Mouse (Mus musculus) brain, adult 2 months (tissue): ENCODE measurements at regions not wholly inside any gene's neighbourhood (a gene's known extent, or its start where the extent isn't known, plus 50 kb on each side); places are given as distances from the start of the nearest gene placed in this dataset.

Experiments used
- DNase-seq: peaks from one replicate; pipeline ENCODE4 v3.0.0; 2011; ENCODE audit warnings: low read depth, low spot score

DNA sequence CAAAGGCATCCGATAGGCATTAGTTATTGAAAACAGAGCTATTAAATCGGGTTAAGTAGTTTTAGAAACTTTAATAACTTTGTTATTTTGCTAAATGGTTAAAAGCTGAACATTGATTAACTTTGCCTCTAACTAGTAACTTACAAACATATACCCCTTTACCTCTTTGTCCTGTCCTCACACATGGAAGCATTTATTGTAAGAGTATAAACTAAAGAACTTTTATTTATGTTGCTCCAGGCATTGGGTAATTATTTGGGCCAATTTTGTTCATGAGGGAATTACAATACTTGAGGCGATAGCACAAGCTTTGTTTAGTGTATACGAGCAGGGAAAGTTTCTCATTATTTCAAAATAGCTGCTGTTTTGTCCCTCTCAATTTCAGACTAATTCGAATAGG is 328.4 kb upstream of the Gm9008 start:
- DNase-seq: no peak

DNA sequence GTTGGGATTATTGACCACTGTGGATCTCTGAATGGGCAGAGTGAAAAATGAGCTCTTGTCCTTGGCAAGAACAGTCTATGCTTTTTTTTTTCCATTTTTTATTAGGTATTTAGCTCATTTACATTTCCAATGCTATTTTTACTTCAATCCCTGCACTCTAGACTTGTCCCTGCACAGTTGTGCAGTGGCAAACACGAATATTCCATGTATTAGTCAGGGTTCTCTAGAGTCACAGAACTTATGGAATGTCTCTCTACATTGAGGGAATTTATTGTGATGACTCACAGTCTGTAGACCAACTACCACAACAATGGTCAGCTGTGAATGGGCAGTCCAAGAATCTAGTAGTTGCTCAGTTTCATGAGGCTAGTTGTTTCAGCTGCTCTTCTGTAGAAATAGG is 305.4 kb upstream of the Gm9008 start:
- DNase-seq: no peak

DNA sequence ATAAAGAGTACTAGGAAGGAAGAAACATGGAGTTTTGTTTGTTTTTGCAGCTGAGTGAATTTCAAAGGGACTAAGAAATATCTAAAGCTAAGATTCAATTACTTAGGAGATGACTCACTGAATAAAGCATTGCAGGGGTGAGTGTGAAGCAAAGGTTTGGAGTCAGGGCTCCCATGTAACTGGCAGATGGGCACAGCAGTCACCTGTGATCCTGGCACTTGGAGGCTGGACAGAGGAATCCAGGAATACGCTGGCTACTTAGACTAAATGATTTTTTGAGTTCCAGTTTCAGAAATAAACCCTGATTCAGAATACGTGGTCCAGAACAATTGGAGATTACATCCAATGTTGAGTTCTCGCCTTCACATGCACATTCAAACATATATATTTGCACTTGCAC is 282.6 kb upstream of the Gm9008 start:
- DNase-seq: peak; percentile 87

DNA sequence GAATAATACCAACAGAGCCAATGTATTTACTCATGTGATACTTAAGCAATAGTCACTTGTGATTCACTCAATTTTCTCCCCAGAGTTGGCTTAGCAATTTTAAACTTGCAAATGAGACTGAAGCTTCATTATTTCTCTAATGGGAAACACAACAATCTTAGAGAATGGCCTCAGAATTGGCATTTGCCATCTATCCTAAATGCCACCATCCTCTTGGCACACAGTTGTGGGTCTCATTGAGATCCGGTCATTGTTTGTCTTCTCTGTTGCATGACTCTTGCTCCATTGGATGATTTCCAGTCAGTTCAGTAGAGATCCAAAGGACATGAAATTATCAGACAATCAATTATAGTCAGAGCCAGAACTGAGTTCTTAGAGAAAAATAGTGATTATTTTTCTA is 280.6 kb upstream of the Gm9008 start:
- peak; percentile 26 for DNase-seq

DNA sequence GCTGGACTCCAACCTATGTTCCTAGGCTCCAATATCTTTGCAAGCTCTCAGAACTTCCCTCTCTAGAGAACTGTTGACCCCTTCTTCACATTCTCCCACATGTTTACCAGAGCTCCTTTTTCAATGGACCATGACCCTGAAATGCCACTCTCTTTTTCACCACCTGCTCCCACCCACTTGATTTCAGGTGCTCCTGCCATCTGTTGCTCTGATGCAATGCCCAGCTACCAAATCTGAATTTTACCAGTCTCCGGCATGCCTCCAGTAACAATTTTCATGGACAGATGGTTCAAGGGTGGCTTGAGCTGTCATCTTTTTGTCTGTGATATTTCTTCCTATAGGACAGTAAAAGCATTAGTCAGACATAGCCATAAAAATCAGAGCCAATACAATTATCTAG is 279.5 kb upstream of the Gm9008 start:
- peak; percentile 88 for DNase-seq

DNA sequence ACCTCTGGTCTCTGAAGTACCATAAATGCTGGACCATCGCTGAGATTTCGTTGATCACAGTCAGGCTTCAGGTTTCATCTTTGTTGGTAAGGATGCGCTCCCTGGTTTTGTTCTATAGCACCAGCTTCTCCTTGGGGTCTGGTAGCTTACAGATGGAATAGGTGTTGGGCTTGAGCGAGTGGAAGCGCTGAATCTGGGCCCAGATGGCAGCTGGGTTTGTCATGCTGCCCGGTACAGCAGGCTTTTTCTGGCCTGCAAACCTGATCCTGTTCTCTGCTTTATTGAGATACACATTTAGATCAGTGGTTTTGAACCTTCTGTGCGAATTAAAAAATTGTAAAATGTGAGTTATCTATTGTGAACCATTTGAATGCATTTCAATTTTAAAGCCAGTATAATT is 266.3 kb upstream of the Gm9008 start:
- DNase-seq: peak; percentile 62

DNA sequence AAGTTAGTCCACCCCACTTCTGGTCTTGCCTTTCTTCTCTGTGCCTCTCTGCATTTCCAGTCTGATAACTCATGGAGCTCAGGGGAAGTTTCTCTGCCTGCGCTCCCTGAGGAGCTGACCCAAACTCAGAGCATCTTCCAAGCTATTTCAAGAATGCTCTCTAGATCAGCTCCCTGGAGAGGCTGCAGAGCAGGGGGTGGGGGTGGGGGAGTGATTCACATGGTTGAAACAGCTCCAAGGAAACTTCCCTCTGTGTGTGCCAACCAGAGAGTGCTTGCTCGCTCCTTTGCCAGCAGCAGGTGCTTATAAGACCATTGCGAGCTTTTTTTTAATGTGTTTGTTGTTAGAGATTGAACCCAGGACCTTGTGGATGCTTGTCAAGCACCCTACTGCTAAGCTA is 257.3 kb upstream of the Gm9008 start:
- DNase-seq: peak; percentile 85
